Mouse (Mus musculus) embryo, embryonic 11 days (tissue): ENCODE measurements around the gene Pcgf2.
"Not testable (repeated sequence)": the region's sequence is repeated elsewhere in the genome, so short reads cannot be mapped to it uniquely, and the experiment has no call there.

ENCODE experiments used
- DNase-seq: peaks from one replicate; pipeline ENCODE4 v3.0.0-alpha.2; 2015

Gene Pcgf2

DNA sequence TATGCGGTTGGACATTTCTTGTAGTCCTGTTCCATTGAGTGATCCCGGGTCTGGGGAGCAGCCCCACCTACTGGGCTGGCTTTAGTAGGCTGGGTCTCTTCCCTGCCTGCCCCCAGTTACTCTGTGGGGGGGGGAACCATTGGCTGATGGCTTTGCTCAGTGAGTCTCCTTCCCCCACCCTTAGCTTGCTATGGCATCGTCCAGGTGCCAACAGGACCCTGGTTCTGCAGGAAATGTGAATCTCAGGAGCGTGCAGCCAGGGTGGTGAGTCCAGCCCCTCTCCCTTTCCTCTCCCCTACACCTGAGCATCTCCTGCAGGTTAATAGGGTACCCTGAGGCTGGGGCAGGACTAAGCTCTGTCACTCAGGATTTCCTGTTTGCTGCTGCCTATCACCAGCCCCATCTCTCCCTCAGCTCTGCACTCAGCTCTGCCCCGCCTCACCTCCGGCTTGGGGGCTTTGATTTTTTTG is 35.5 kb downstream of the Pcgf2 start:
- DNase-seq = peak; percentile 33

DNA sequence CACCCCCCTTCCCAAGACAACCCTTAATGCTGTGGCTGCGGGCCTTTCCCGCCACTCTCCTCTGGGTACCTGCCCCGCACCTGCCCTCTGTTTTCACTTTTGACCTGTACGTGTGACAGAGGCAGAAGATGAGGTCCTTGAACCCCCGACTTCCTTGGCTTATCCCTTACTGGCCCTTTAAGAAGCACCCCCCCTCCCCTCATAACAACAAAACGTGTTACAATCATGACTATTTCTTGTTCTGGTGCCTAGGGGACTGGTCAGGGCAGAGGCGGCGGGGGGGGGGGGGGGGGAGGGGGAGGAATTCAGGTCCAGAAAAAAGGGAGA is 36.0 kb downstream of the Pcgf2 start:
- DNase-seq = no peak

DNA sequence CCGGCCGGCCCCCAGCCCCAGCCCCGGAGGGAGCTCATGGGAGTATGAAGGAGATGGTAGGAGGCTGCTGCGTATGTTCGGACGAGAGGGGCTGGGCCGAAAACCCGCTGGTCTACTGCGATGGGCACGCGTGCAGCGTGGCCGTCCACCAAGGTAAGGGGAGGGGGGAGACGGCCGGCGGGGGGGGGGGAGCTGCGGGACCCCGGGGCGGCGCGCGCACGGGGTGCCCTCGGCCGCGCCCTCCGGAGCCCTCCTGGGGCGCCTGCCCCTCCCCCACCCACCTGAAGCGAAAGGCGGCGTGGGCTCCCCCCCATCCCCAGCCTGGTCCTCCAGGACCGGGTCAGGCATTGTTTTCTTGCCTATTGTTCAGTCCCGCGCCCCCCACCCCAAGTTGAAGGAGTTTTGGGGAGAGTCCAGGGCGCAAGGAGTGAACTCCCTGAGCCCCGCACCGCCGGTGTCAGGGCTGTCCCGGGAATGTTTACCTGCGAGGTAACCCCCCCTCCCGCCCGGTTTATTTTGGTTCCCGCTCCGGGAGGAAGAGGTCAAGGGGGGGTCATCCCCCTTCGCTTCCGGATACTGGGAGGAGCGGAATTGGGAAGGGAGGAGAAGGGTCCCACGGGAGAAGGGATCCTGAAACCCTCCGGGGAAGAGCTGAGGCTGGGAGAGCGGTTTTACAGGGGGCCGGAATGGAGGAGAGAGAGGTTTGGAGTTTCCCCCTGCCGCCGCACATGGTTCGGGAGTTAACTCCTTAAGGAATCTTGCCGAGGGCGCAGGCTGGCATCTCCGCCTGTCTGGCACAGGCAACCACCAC is 36.6 kb downstream of the Pcgf2 start:
- DNase-seq = peak; percentile 74

DNA sequence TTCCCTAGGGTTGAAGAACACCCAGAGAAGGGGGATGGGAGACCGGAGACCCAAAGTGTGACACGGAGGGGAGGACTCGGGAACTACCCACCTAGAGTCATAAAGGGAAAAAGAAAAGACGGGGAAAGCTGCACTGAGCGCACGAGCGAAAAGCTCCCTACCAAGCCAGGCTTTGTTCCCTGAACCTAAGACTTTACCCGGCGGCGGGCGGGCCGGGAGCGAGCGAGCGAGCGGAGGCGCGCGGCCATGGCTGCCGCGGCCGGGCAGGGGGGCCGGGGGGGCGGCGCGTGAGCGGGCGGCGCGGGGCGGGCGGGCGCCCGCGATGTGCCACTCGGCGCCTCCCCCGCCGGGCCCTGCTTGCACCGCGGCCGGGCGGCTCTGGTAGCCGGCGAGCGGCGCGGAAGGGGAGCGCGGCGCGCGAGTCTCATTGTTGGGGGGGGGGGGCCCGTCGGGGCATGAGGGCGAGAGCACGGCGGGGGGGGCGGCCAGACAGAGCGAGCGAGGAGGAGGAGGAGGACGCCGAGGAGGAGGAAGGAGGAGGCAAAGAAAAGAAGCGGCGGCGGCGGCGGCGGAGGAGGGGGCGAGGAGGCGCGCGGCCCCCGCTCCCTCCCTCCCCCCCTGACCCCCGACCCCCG is 37.3 kb downstream of the Pcgf2 start, which contains the start of gene Mllt6:
Mllt6 (plus strand) TSS at position 522 of the 635 bp plus-strand sequence.
- peak; percentile 94 for DNase-seq

DNA sequence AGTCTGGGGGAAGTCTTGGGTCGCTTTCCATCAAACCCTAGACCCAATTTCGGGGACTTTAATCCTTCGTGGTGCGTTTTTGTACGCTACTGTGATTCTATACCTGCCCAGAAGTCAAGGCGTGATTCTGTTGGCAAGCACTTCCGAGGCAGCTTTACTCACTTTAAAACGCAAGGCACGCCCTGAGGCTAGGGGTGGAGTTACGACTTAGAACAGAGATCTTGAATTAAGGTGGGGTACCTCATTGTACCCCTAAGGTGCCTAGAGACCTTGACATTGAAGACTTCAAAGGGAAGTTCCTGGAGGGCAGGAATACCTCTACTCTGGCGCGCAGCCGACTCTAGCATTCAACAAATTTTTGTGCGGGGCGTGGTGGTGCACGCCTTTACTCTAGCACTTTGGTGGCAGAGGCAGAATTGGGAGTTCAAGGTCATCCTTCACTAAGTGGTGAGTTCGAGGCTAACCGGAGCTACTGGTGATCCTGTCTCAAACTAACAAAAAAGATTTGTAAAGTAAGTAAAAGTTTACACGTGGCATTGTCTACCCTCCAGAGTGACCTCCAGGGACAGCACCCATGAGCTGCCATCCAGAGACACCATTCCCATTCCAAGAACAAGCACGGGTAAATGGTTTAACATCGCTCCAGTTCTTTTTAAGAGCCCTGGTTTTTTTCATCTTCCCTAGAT is 37.9 kb downstream of the Pcgf2 start:
- peak; percentile 50 for DNase-seq

DNA sequence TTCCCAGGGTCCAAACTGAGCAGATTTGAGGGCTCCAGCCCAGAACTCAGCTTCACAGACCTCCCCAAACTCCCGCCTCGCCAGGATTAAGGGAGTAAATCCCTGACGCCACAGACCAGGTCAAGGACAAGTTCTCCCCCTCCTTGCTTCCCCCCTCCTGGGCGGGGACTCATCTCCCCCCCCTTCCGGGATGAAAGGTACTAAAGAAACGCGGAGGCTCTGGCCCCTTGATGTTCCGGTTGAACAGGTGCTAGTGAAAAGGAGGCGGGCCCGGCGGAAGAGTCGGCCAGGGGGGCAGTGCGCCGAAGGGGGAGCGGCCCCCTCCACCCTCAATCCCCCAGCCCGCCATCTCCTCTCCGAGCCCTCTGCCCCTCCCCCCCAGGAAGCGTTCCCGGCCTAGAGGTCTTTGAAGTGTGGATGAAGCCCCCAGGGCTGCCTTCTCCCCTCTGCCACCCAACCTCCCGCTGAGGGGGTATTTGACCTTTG is 38.6 kb downstream of the Pcgf2 start:
- peak; percentile 71 for DNase-seq

DNA sequence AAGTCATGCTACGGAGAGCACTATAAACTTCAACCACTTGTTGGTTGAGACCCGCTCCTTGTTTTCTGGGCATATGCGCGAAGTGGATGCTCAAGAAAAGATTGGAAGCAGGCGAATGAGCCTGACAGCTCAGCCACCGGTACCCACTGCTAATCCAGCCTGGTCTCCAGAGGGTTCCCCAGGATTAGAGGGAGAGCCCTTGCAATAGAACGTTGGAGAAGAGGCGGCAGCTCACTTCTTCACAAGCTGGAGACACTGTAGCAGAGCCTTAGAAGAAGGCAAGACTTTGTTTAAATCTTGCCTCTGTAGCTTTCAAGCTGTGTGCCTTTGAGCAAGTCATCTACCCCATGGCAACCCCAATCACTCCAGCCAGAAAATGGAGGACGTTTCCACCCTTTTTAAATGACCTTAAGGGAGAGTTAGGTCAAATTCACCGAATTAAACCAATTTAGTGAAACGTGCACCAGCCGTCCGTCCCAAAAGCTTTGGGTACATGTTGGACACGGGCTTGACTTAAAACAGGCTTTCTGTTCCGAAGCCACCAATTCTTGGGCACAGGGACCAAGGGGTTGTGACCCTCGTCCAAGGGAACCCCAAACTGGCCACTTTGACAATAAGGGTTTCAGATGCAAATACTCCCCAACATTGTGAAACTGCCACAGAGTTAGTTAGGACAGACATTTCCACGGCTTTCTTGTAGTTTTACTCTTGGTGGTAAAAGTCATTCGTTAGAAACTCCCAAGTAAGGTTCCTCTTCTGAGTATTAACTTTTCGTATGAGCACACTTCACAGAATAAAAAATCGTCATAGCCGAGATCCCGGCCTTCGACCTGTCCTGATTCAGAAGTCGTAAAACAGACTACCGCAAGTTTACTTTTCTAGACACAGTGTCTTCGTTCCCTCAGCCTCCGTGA is 39.3 kb downstream of the Pcgf2 start:
- DNase-seq = no peak

DNA sequence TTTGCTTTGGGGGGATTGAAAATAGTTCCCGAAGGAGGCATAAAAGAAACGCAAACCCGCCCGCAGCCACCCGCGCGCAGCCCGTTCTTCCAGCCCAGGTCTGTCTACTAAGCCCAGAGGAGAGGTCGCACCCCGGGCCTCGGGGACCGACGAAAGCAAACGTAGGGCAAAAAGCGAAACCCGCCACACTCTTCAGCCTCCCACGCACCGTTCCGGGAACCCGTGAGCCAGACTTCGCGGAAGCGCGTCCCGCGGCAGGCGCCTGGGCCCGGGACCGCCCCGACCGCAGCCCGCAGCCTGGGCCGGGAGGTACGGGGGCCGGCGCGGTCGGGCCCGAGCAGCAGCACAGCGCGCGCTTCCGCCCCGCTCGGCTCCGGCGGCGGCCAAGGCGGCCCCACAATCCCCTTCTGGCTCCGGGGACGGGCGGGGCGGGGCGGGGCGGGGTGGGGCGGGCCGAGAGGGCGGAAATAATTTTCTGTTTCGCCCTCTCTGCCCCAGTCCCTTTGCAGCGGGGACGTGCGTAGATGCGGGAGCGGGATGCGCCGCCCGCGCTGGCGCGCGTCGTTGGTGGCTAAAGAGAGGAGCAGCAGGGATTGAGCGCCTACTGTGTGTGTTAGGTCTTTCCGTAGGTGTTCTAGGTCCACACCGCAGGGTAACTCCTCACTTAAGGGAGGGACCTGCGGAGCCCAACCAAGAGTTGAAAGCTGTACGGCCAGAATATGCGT is 40.1 kb downstream of the Pcgf2 start:
- peak; percentile 90 for DNase-seq

DNA sequence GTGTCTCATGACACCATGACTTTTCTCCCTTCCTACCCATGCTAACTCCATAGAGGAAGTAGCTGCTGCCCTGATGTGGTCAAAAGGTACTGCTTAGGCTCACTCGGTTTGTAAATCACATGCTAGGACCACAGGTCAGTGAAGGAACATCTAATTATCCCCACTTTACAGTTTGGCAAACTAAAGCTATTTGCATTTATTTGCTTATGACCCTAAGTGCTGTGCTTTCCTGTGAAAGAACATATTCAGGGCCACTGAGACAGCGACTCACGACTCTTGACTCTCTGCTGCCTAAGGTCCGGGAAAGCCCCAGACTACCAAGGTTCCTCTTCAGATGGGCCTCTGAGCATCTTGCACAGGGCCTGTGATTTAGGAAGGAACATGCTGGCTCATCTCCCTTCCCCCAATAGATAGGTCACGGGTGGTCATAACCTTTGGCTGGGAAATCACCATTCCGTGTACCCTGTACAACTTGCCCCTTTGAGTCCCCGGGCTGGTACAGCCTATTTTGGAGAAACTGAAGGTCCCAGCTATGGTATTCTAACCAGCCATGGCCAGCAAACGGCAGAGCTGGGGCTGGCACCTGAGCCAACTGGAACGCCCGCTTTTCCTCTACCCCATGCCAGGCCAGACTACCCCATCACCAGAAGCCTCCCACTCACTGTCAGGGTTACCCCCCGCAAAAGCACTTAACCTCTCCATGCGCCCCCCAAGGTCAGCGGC is 40.9 kb downstream of the Pcgf2 start:
- DNase-seq = peak; percentile 18

DNA sequence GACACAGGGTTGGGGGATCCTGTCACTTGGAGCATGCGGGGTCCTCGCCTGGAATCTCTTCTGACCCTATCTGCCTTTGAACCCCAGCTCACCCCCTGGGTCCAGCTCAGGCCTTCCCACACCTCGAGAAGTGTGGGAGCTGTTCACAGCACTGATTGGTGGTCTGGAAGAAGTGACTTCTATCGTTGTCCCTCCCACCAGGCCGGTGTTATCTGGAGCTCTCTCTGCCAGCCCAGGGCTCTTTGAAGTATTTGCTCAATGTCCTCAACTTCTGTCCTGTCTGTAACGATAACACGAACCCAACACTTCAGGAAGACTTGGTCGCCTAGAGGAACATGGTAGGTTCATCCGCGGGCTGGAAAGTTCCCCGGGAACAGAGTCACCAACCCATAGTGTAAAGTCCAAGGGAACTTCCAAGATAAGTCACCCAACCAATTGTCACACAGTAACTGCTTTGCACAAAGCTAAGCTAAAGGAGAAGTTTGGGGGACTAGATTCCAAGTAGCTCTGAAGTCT is 41.5 kb downstream of the Pcgf2 start:
- DNase-seq = no peak

DNA sequence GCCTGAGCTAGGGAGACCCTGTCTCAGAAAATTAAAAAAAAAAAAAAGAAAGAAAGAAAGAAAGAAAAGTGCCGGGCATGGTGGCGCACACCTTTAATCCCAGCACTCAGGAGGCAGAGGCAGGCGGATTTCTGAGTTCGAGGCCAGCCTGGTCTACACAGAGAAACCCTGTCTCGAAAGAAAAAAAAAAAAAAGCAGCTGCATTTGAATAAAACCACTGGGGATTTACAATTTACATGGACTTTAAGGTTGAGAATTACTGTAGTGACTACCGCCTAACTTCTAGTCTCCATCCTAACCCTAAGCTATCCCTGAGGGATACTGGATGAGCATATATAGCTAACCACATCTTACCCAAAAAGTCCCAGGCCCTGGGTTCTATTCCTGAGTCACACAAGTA is 42.3 kb downstream of the Pcgf2 start:
- DNase-seq = not testable (repeated sequence)

DNA sequence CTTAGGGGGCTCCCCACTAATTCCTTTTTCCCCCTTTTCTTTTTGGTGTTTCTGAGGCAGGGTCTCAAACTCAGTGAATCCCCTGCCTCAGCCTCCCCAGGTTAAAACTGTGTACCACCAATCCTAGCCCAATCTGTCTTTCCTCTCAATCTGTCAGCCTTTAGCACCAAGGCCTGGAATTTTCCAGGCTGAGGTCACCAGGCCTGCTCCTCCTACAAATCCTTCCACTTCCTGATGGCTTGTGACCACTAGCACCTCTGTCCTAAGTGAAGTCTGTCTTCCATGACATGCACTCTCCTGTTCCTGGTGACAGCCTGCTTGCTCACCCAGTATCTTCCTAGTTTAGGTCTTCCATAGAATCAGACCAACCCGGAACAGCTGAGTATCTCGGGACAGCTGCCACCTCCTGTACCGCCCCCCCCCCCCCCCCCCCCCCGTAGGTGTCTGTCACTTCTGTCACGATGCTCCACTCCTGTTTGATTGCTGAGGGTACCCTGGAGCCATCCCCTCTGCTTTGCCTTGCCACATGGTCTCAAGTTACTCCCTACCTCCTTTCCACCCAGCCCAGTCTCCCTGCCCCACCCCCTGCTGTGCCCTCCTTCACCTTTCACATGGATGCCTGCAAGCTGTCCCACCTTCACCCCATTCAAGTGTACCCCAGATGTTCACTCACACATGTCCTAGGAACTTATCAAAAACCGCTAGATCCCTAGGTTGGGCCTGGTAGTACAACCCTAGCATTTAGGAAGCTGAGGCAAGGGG is 42.9 kb downstream of the Pcgf2 start:
- DNase-seq = no peak

DNA sequence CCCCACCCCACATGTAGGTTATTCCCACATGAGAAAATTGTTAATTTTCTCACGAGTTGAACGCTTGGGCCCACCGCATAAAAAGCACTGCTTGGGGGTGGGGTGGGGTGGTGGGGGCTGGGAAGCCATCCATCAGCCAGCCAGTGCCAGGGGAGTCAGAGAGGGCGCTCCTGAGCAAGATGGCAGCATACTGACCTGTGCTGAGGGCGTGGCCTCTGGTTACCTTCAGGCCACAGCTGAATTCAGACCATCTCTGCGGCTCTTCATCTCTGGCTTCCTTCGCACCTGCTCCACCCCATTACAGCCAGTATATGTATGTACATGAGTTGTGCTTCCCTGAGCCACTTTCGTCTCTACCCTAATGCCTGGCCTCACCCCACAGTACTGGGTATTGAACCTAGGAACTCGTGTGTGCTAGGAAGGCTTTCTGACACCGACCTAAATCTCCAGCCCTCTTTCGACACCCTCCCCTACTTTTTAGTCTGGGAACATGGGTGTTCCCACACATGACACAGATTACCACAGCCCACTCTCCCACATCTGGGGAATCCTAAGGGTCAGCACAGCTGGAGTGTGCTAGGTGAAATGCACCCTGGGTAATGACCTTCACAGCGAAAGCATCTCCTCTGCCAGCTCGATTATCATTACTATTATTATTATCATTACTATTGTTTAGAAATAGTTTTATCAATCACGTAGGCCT is 43.9 kb downstream of the Pcgf2 start:
- DNase-seq = no peak

DNA sequence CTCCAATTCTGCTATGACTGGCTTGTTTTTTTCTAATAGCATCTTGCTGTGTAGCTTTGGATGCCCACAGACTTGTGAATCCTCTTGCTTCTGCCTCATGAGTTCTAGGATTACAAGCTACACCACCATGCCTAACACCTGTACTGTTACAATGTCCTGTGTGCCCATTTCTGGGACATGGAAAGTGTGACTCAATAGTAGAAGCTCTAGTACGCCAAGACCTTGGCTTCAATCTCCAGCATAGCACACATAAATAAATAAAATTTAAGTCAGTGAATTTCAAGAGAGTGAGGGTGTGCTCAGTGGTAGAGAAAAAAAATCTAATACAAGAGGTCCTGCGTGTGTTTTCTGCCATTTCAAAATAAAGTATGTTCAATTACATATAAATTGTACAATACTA is 46.1 kb downstream of the Pcgf2 start:
- no peak for DNase-seq

DNA sequence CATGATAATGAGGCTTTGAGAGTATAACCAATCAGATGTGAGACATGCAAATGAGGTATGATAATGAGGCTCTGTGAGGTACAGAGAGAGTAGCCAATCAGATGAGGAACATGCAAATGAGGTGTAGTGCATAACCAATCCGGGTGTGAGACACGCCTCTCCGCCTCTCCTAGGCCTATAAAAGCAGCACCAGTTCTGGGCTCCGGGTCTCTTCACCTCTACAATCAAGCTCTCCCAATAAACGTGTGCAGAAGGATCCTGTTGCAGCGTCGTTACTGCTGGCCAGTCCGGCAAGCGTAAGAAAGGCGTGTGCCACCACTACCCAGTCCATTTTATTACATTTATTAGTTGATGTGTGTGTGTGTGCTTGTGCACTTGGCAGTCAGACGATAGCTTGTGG is 46.9 kb downstream of the Pcgf2 start:
- not testable (repeated sequence) for DNase-seq

DNA sequence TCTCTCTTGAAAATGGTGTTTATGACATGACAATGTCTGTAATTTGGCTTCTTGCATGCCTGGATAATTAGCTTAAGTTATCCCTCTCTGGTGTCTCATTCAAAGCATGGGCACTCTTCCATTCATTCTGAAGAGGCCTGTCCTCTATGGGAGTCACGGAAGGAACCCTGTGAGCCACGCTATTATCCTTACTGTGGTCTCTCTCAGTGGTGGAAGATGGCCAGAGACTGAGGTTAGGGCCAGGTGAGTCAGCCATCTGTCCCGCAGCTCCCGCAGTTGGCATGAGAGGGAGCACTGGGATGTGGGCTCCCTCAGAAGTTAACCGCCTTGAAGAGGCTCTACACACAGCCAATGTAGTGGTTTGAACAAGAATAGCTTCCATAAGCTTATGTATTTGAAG is 50.0 kb downstream of the Pcgf2 start:
- DNase-seq = no peak

DNA sequence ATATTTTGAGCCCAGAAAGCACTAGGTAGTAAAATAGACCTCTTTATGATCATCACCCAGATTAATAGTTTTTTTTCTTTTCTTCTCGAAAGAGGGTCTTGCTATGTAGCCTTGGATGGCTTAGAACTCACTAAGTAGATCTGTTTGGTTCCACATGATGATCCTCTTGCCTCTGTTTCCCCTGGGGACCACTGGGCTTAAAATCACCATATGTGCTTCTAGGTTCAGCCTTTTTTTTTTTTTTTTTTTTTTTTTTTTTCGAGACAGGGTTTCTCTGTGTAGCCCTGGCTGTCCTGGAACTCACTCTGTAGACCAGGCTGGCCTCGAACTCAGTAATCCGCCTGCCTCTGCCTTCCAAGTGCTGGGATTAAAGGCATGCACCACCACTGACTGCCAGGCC is 51.8 kb downstream of the Pcgf2 start:
- DNase-seq = not testable (repeated sequence)

DNA sequence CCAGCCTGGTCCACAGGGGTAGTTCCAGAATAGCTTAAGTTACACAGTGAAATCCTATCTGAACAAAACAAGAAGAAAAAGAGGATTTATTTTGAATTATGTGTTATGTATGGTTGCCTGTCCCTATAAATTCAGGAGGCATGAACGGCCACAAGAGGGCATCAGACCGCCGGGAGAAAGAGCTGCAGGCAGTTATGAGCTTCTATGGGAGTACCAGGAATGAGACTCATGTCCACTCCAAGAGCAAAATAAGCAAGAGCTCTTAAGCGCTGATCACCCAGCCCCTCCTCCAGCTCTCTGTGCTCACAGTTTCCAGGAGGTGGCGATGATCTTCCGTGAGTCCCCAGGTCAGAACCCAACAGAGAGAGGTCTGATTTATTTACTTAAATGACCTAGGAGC is 55.5 kb downstream of the Pcgf2 start:
- DNase-seq = peak; percentile 70

DNA sequence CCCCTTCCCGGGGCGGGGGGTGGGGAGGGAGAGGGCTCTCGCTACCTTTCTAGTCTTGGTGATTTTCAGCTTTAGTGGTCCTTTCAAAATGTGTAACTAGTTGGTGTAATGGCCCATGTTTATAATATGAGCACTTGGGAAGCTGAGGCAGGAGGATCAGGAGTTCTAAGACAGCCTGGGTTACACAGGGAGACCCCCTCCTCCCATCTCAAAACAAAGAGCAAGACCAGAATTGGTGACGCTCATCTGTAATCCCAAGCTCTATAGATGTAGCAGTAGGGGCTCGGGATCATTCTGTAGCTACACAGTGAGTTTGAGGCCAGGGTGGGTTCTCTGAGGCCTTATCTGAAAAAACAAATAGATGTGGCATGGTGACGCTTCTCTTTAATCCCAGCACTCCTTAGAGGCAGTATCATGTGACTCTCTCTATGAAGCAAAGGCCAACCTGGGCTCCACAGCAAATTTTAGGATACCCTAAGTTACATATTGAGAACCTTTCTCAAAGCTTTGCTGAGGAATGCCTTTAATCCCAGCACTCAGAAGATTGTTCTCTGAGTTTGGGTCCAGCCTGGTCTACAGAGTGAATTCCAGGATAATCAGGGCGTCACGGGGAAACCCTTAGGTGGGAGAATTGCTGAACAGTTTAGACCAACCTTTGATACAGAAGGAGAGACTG is 56.8 kb downstream of the Pcgf2 start:
- no peak for DNase-seq
